8 mouse cellular contexts compared by ENCODE assay signal in the genomic region with DNA sequence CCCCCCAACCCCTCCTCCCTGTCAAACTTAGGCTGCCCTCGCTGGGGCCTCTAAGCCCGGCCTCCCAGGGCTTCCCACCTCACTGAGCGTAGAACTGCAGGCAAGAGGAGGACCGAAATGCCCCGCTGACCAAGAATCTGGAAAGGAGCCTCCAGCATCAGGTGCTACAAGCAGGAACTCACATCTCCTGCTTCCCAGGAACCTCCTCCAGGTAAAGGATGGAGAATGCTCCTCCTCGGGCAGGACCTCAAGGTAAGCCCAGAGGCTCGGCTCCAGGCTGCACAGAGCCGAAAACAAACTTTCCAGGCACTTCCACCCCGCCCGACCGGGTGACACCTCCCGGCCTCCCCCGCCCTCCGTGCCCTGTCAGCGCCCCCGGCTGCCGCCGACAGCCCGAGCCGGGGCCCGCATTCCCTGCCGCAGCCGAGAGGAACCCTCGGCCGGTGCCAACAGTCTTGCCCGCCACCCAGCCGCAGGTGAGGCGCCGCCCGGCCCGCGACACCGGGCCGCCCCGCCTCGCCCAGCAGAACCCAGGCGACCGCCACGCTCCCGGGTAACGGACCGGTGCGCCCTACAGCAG. TPM values are rescaled to one million over a fixed set of nuclear protein-coding genes. Genes with fewer than 3 reads are reported as not detected.
DNase-seq lines count a peak whose midpoint lies in the region; ATAC-seq and TF ChIP-seq lines count a peak whose summit lies in the region.

No protein-coding gene starts in this region.

- no peaks in the 10 kb centered on the region for H3K27me3 ChIP-seq in cerebellum, adult 2 months (ENCODE audit: control insufficient read depth, insufficient read depth, low read length)
- H3K27me3 ChIP-seq in ES-Bruce4 (ENCODE audit: control insufficient read depth, insufficient read depth, low read length, poor library complexity, severe bottlenecking) = no peaks in the 10 kb centered on the region
- H3K27me3 ChIP-seq in hindbrain, embryonic 13.5 days = no peaks in the 10 kb centered on the region
- H3K27me3 ChIP-seq in limb, embryonic 15.5 days = no peaks in the 10 kb centered on the region
- H3K27me3 ChIP-seq in neural tube, embryonic 13.5 days = no peaks in the 10 kb centered on the region

- peaks cover 8% of the 10 kb centered on the region for H3K4me1 ChIP-seq in cerebellum, adult 2 months (ENCODE audit: control insufficient read depth, insufficient read depth, low read length)
- H3K4me1 ChIP-seq in ES-Bruce4 (ENCODE audit: control insufficient read depth, insufficient read depth, low read length) = no peaks in the 10 kb centered on the region
- H3K4me1 ChIP-seq in hindbrain, embryonic 13.5 days (replicated peaks) = peaks cover 42% of the 10 kb centered on the region
- H3K4me1 ChIP-seq in limb, embryonic 15.5 days = peaks cover 26% of the 10 kb centered on the region
- H3K4me1 ChIP-seq in neural tube, embryonic 13.5 days (replicated peaks) = peaks cover 36% of the 10 kb centered on the region

- H3K9me3 ChIP-seq in ES-Bruce4 (replicated peaks; ENCODE audit: control insufficient read depth, insufficient read depth, low read length, poor library complexity, severe bottlenecking) = no peaks in the 10 kb centered on the region
- H3K9me3 ChIP-seq in hindbrain, embryonic 13.5 days = no peaks in the 10 kb centered on the region
- no peaks in the 10 kb centered on the region for H3K9me3 ChIP-seq in limb, embryonic 15.5 days
- no peaks in the 10 kb centered on the region for H3K9me3 ChIP-seq in neural tube, embryonic 13.5 days

- H3K27ac ChIP-seq in cerebellum, adult 2 months (ENCODE audit: insufficient read depth, low read length) = peak overlapping the region; percentile 66
- no peak overlapping the region for H3K27ac ChIP-seq in ES-Bruce4 (ENCODE audit: insufficient read depth, low read length)
- peak overlapping the region; percentile 89 for H3K27ac ChIP-seq in hindbrain, embryonic 13.5 days
- peak overlapping the region; percentile 90 for H3K27ac ChIP-seq in limb, embryonic 15.5 days
- peak overlapping the region; percentile 86 for H3K27ac ChIP-seq in neural tube, embryonic 13.5 days (replicated peaks)

- TF ChIP-seq EP300 in ES-Bruce4 (IDR thresholded peaks at IDR 0.05; ENCODE audit: insufficient read depth, low read depth, low read length) = no peak

- peak overlapping the region; percentile 81 for H3K4me2 ChIP-seq in hindbrain, embryonic 13.5 days
- peak overlapping the region; percentile 77 for H3K4me2 ChIP-seq in limb, embryonic 15.5 days
- peak overlapping the region; percentile 96 for H3K4me2 ChIP-seq in neural tube, embryonic 13.5 days

- peak overlapping the region; percentile 96 for H3K9ac ChIP-seq in ES-Bruce4 (ENCODE audit: low read depth, poor library complexity, severe bottlenecking)
- H3K9ac ChIP-seq in hindbrain, embryonic 13.5 days = peak overlapping the region; percentile 96
- peak overlapping the region; percentile 94 for H3K9ac ChIP-seq in limb, embryonic 15.5 days
- H3K9ac ChIP-seq in neural tube, embryonic 13.5 days = peak overlapping the region; percentile 92

- peak; percentile 57 for ATAC-seq in hindbrain, embryonic 13.5 days (ENCODE audit: low FRiP score)
- peak; percentile 17 for ATAC-seq in limb, embryonic 15.5 days (ENCODE audit: insufficient number of reproducible peaks, low FRiP score, low TSS enrichment, low read depth)
- ATAC-seq in neural tube, embryonic 13.5 days (ENCODE audit: low read depth) = peak; percentile 20

- no peak for TF ChIP-seq POLR2A in cerebellum, adult 2 months (IDR thresholded peaks at IDR 0.05; ENCODE audit: borderline replicate concordance, insufficient read depth, low read length)
- TF ChIP-seq POLR2A in ES-Bruce4 (IDR thresholded peaks at IDR 0.05; ENCODE audit: insufficient read depth, low read length) = no peak

- no peak for DNase-seq in cerebellum, adult 2 months
- no peak for DNase-seq in cerebellum, adult 11-12 months
- peak; percentile 24 for DNase-seq in embryo, embryonic 9.5 days (ENCODE audit: extremely low spot score)
- no peak for DNase-seq in right cerebral cortex, adult 2 months (ENCODE audit: low spot score in 2 of 2)

- WGBS in cerebellum, adult 2 months = under 1% methylated on average over 41 of the region's 43 CpGs
- WGBS in hindbrain, embryonic 13.5 days = 2% methylated on average over 30 of the region's 43 CpGs
- WGBS in limb, embryonic 15.5 days = 2% methylated on average over 40 of the region's 43 CpGs
- under 1% methylated on average over 43 of the region's 43 CpGs for WGBS in neural tube, embryonic 13.5 days

- no peak for TF ChIP-seq CTCF in cerebellum, adult 2 months (IDR thresholded peaks at IDR 0.05; ENCODE audit: borderline replicate concordance, insufficient read depth, low read depth, low read length)
- no peak for TF ChIP-seq CTCF in ES-Bruce4 (IDR thresholded peaks at IDR 0.05; ENCODE audit: low read depth, low read length)

- no peaks in the 10 kb centered on the region for H3K36me3 ChIP-seq in ES-Bruce4 (ENCODE audit: control insufficient read depth, insufficient read depth, low read length, poor library complexity, severe bottlenecking)
- H3K36me3 ChIP-seq in hindbrain, embryonic 13.5 days = no peaks in the 10 kb centered on the region
- no peaks in the 10 kb centered on the region for H3K36me3 ChIP-seq in limb, embryonic 15.5 days
- H3K36me3 ChIP-seq in neural tube, embryonic 13.5 days = no peaks in the 10 kb centered on the region

- peak overlapping the region; percentile 66 for H3K4me3 ChIP-seq in cerebellum, adult 2 months (replicated peaks; ENCODE audit: insufficient read depth, low read depth, low read length)
- peak overlapping the region; percentile 99 for H3K4me3 ChIP-seq in ES-Bruce4 (ENCODE audit: low read depth, low read length)
- H3K4me3 ChIP-seq in hindbrain, embryonic 13.5 days = peak overlapping the region; percentile 97
- peak overlapping the region; percentile 99 for H3K4me3 ChIP-seq in limb, embryonic 15.5 days
- H3K4me3 ChIP-seq in neural tube, embryonic 13.5 days = peak overlapping the region; percentile 97

RNA-seq across cellular contexts. Expression of a gene that starts 9.8 kb away (rescaled TPM):
- 39.9 and 41.5 TPM in 2 replicates for polyA plus RNA-seq in cerebellum, adult 2 months (2012; rRNA removed)
- polyA plus RNA-seq in ES-Bruce4 (2011; ENCODE audit: insufficient read depth, insufficient read length, low read depth, missing spikeins) = 44.7 and 45.0 TPM in 2 replicates
- 64.5 and 68.6 TPM in 2 replicates for polyA plus RNA-seq in hindbrain, embryonic 13.5 days (2015; fragmentation: Nextera tagmentation; extraction: Ambion mirVana)
- 38.6 and 50.0 TPM in 2 replicates for polyA plus RNA-seq in limb, embryonic 15.5 days (2015; fragmentation: Nextera tagmentation; extraction: Ambion mirVana)
- 54.0 and 63.8 TPM in 2 replicates for polyA plus RNA-seq in neural tube, embryonic 13.5 days (2015; fragmentation: Nextera tagmentation; extraction: Ambion mirVana)

RNA-seq across cellular contexts. Expression of a gene that starts 22.6 kb away (rescaled TPM):
- polyA plus RNA-seq in cerebellum, adult 2 months (2012; rRNA removed) = 37.0 and 40.1 TPM in 2 replicates
- 25.3 and 30.4 TPM in 2 replicates for polyA plus RNA-seq in ES-Bruce4 (2011; ENCODE audit: insufficient read depth, insufficient read length, low read depth, missing spikeins)
- 36.8 and 37.4 TPM in 2 replicates for polyA plus RNA-seq in hindbrain, embryonic 13.5 days (2015; fragmentation: Nextera tagmentation; extraction: Ambion mirVana)
- polyA plus RNA-seq in limb, embryonic 15.5 days (2015; fragmentation: Nextera tagmentation; extraction: Ambion mirVana) = 30.0 and 30.7 TPM in 2 replicates
- polyA plus RNA-seq in neural tube, embryonic 13.5 days (2015; fragmentation: Nextera tagmentation; extraction: Ambion mirVana) = 30.4 and 37.4 TPM in 2 replicates

RNA-seq across cellular contexts. Expression of a gene that starts 28.6 kb away (rescaled TPM):
- 2,309 TPM in 2 replicates for polyA plus RNA-seq in cerebellum, adult 2 months (2012; rRNA removed)
- polyA plus RNA-seq in ES-Bruce4 (2011; ENCODE audit: insufficient read depth, insufficient read length, low read depth, missing spikeins) = 254 and 307 TPM in 2 replicates
- polyA plus RNA-seq in hindbrain, embryonic 13.5 days (2015; fragmentation: Nextera tagmentation; extraction: Ambion mirVana) = 1,028 and 1,039 TPM in 2 replicates
- polyA plus RNA-seq in limb, embryonic 15.5 days (2015; fragmentation: Nextera tagmentation; extraction: Ambion mirVana) = 488 and 521 TPM in 2 replicates
- 947 and 1,089 TPM in 2 replicates for polyA plus RNA-seq in neural tube, embryonic 13.5 days (2015; fragmentation: Nextera tagmentation; extraction: Ambion mirVana)
